Mouse (Mus musculus) lung, postnatal 10 days (tissue): ENCODE results near the gene Mapk10.

Experiments used
- DNase-seq: peaks from one replicate; pipeline ENCODE4 v3.0.0; 2021

The Mapk10 gene

DNA sequence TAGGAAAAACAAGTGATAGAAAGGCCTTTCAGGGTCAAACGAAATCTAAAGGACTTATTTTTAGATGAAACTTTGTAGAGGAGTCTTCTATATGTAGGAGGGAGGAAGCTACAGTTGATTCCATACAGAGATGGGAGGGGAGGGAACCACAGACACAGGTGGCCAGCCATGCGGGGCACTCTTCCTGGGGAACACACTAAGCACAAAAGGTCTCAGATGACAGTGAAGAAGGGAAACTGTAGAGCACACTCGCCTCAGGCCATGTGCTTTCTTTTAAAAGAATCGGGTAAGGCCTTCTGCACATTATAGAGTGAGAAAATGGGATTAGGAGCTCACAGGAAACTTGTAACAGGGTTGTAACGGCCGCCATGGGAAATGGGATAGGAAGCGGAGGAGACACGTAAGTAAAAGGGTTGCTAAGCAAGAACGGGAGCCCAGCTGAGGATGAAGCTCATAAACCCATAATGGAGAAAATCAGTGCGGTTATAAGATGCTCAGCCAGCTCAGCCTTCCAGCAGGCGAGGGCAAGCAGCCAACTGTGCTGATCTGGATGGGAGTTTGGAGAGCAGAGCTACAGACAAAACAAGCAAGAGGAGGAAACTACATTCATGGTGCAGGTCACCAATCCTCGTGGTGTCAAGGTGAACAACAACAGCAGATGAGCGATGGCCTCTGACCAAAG is 182.1 kb downstream of the Mapk10 start:
- peak; percentile 22 for DNase-seq

DNA sequence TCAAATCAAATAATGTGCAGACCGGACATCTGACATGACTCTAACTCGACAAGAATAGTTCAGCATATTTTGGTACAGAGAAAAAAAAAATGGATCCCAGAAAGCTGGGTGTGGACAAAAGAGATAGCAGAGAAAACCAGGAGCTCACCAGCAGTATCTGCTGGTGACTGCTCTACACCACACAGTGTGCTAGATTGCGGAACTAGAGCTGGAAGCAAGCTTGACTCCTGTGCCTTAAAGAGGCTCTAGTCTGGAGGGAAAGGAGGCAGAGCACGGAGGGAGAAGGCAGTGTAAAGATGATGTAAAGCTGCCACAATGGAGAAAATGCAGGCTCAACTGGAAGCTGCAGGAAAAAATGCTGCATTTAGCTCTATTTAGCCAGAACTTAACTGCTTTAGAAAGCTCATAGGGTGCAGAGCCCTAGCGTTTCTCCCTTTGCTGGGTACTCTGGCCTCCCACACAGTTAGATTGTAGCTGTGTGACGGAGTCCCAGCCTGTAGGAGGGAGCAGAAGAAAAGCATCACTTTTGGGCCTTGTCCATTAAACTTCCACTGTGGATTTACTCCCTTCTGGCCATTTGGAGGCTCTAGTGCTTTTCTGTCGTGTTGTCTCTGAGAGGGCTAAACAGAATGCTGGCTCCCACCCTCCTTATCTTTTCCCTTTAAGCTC is 188.5 kb downstream of the Mapk10 start:
- DNase-seq, result no peak

DNA sequence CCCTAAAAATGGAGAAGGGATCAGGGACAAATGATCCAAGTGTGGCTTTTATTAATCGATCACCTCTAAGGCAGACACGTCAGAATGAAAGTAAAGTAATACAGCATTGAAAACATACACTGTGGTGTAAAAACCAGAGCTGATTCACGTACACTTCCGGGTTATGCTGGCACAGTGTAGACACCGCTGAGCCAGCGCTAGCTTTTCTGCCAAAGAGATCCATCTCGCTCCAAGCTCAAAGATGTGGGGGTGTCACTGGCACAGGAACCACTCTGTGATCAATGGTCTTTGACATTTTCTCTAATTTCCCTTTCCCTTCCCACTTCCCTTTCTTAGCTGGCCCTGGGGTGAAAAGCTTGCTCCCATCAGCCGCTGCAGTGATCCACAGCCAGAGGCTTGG is 189.7 kb downstream of the Mapk10 start:
- no peak for DNase-seq

DNA sequence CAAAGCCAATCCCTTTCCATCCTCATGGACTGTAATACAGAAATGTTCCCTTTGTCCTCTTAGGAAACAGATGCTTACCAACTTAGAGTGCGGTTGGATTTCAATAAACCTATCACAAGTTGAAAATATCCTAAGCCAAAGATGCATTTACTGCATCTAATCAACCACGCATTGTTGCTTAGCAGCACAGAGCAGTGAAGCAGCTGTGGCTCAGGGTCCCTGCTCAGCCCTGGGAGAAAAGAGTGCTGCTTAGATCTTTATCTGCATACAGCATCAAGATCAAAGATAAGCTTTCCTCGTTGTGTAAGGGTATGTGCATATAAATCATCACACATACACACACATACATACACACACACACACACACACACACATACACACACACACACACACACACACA is 190.2 kb downstream of the Mapk10 start:
- no peak for DNase-seq

DNA sequence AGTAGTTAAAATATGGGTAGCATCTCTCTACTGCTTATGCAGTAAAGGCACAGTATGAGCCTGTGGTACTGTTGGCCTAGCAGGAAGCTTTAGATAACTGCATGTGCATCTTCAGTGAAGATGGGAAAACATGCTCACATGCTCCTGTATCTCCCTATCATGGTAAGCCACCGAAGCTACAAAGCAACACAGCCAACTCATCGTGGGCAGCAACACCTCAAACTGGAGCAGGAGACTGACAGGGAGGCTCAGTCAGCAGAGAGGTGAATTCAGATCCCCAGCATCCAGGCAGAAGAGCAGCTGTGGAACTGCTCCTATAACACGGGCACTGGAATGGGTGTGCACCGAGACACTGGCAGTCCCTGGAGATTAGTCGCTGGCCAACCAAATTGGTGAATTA is 191.0 kb downstream of the Mapk10 start:
- DNase-seq, result no peak

DNA sequence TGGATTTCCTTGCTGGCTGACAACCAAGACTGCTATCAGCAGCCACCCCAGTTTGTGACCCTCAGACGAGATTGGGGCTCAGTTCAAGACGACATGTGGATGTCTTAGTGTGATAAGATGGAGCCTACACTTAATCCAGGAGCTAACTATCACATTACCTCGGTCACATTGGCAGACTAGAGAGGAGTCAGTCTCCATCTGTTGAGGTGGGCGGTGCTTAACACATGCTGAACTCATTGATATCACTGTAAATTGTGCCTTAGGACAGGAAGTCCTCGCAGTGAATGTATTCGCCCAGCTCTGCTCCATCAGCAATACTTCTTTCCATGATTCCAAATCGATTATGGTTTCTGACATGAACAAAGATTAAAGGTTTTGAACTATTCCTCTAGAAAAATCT is 193.5 kb downstream of the Mapk10 start:
- no peak for DNase-seq

DNA sequence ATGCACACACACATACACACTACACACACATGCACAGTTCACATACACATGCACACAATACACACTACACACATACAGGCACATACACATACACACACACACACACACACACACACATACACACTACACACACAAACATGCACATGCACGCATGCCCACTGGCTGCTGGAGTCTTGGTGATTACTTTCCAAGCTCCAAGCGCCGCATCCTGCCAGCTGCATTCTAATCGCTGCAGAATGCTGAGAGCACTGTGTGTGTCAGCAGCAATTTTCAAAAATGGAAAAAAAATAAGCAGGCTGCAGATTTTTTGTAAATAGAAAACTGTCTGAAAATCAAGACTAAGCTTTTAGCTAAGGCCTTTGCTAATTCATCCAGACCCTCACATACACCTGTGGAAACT is 196.8 kb downstream of the Mapk10 start:
- DNase-seq, result no peak

DNA sequence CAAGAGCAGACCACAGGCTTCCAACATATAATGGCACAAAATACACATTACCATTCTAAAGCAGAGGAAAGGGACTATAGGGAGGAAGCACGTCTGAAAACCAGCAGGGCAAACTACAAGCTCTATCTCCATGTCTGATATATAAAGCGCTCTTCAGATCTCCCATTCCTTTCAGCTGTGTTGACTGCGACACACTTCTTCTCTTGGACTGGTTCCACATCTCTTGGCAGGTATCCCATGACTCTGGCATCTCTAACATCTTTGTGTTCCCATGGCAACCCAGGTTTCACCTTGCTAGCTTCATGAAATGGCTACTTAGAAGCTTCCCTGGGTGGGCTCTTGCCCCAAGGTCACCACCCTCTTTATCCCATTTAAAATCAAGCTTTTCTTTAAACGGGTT is 202.2 kb downstream of the Mapk10 start:
- DNase-seq, result no peak

DNA sequence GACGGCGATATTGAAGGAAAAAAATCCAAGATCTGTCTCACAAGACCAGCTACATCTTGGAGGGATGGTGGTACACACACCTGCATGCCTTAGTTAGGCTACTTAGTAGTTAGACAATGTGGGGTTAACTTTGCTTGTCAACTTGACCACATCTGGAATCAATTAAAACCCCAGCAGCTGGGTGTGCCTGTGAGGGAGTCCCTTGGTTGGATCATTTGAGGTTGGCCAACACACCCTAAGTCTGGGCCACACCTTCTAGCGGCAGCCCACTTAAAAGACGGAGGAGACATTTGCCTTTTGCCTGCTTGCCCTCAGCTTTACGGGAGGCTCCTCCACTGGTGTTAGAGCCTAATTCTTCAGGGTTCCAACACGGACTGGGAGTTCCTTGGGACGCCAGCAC is 209.0 kb downstream of the Mapk10 start:
- DNase-seq, result no peak

DNA sequence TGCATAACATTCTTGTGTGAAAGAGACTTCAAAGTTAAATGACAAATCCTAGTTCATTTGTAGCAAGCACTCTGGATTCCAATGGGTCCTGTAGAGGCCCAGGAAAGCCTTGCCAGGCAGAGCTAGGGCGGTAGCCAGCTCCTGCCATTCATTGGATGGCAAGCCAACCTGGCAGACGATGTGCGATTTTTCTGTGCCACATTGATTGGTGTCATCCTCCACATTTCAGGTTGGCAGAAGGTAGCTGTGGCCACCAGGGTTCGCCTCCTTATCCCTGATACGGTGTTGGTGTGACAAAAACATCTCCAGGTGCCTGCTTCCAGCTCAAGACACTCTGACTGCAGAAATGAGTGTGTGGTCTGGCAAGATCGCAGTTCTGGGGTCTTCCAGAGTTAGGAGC is 210.6 kb downstream of the Mapk10 start:
- no peak for DNase-seq

DNA sequence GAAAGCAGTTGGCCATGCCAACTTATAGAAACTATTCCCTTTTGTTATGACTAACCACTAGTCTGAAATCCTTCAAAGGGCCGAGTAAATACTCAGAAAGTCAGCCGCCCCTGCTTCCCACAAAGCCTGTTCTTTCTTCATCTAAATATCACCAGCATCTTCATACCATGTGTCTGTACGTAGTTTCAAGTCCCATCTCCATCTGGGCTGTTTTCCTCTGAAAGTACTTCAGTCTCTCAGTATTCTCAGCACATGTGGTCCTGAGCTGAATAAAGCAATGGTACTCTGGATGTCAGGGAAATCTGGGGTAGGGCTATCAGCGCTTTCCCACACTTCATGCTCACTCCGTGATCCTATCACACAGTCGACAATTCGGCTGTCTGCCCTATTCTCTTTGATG is 212.6 kb downstream of the Mapk10 start:
- no peak for DNase-seq

DNA sequence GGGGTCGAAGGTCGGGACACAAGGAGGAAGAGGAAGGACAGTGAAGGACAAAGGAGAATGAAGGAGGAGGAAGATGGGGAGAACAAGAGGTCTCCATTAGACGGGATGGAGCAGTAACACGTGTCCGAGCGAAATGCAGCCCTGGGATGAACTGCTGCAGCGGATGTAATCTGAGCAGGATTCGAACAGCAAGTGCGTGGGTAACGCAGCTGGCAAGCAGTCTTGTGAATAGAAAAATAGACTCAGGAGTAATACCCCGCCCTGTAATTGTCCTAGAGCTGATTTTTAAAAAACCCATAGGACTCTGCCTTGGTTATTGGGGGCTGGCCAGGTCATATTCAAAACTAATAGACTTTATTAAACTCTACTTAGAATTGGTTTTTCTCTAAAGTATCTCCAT is 213.2 kb downstream of the Mapk10 start:
- no peak for DNase-seq

DNA sequence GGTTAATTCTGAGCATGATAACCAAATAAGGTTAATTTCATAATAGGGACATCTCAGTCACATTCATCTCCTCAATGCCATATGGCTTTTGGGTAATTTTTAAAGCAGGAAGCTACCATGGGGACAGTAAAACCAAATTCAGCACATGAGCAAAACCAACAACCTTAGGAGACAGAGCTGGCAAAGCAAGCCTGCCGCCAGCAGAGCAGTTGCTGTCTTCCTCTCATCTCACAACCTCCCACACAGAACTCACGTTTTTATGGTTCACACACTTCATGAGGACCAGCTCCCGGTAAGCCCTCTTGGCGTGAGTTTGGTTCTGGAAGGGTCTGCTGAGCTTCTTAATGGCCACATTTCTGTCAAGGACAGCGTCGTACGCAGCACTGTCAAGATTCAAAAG is 214.8 kb downstream of the Mapk10 start:
- no peak for DNase-seq

DNA sequence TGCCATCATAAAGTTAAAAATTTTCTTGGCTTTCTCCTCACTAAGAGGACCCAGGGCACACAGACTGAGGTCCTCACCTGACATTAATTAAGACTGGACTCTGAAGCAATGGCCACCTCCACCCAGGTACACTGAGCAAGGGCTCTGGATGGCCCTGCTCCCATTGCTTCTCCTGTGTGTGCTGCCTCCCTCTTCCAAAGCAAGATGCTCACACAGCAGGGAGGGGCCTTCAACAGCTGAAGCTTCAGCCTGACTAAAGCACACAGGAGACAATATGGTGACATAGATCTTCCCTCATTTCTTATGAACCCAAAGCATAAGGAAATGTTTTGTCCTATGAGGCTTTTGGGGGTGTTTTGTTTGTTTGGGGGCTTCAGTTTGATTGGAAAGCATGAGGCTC is 215.2 kb downstream of the Mapk10 start:
- DNase-seq, result no peak

DNA sequence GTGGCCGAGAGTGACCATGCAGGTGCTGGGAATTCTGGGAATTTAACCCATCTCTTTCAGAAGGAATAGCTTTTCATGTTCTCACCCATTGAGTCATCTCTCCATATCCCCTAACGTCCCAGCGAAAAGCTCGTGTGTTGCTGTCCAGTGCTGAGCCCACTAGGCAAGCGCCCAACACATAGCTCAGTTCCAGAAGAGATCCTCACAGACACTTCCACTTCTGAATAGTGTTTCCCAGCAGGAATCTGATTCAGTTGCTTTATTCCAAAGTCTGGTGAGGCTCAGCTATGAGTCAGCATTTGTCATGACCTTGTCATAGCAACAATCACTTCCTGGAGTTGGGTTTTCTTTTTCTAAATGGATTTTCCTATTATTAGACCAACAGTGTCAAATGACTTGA is 217.2 kb downstream of the Mapk10 start:
- peak; percentile 29 for DNase-seq

DNA sequence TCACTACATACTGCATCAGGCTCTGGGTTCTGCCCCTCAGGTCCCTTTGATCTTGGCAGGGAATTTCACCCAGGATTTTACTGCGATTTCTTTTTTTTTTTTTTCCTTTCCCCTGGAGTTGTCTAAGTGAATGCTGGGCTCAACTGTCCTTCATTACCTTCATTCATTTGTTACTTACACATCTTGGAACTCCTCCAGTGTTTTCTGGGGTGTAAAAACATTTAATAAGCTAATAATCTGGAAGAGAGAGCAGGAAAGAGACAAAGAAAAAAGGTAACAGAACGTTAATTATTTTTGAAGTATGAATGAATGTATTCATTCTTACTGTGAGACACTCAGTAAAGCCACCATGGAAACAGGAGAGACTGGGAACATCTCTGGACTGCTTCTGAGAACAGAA is 219.4 kb downstream of the Mapk10 start:
- DNase-seq, result no peak

DNA sequence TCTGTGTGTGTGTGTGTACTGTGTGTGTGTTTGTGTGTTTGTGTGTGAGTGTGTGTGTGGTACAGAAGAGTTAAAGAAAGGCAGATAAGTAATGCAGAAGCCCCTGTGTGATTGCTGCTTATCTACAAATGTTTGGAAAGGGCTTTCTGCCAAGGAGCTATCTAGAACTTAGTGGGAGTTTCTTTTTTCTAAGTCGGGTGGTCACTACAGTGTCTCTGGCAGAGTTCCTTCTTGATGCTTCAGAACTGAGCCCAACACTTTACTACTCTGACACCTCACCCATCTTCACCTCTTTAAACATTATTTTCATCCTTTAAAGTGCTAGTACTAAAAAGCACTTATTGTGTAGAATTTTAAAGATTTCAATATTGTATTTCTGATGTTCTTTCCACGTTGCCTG is 232.8 kb downstream of the Mapk10 start:
- no peak for DNase-seq

DNA sequence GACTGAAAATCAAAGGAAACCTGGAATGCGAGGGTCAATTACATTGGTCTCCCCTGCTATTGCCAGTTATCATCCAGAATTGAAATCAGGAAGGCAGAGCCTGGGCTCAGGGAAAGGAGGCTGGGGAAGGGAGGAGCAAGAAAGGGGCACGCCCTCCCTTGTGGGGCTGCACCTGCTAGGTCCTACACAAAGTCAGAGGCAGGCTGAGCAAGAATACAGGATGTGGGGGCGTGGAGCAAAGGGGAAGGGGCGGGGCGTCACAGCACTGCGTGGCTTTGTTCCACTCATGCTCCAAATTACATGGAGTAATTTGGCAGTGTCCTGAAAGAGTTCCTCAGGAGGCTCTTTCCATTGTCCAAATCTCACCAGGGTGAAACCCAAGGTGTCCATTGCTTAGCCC is 234.0 kb downstream of the Mapk10 start:
- peak; percentile 3 for DNase-seq

DNA sequence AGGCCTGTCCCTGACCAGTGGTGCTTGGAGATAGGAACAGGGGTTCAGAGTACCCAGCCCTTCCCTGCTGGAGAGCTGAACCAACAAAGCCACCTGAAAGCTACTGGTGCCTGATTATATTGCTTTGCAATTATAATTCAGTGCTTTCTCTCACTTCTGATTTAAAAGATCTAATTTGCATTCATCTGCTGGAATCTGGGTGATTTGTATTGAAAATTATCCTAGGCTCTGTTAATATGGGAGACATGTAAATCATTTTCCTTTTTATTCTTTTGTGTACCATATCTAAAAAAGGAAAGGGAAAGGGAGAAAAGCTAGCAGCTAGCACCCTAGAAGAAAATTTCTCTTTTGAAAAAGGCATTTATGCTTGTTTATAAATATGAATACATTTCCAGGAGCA is 234.6 kb downstream of the Mapk10 start:
- DNase-seq, result no peak

DNA sequence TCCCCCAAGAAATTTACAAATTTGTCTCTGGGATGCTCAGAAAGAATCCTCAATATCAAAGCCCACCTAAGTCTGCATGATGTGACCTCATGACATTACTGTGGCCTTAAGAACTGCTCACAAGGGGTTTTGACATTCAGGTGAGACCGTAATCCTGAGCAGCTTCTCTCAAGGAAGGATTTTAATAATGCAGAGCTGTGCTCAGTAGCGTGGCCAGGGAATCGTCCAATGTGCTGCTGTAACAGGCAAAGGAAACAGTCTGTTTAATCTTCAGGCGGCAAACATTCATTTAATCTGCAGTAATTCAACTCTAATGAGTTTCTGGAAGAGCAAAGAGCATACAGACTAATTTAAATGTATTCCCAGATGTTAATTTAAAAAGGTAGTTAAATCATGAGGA is 236.7 kb downstream of the Mapk10 start:
- DNase-seq, result no peak

DNA sequence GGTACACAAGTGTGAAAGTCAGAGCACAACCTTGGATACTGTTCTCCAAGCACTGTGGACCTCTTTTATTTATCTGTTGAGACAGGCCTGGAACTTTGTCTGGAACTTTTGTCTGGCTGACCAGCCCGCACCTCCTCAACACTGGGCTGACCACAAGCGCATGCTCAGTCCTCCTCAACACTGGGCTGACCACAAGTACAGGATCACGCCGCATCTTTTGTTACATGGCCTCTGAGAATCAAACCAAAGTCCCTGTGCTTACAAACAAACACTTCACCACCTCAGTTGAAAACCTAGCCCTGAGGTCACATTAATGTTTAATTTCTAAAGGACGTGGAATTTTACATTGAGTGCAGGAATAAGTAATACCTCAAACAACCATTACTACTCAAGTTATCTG is 246.7 kb downstream of the Mapk10 start:
- no peak for DNase-seq

DNA sequence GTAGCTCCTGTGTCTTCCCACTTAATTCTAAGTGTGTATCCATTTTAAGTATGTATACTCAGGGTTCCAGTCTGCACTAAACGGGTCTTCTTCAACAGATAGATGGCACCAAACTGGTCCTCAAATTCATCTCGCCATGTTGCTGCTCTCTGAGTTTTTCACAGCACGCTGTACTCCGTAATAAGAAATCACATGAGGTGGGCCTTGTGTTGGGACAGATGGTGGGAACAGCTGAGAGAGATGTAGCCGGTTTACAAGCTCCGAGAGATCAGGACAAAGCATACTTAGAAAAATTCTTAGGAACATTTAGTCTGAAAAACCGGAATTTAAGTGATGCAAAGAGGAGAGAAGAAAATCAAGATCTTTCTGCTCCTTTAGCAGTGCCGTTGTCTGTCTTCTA is 257.7 kb downstream of the Mapk10 start:
- no peak for DNase-seq

DNA sequence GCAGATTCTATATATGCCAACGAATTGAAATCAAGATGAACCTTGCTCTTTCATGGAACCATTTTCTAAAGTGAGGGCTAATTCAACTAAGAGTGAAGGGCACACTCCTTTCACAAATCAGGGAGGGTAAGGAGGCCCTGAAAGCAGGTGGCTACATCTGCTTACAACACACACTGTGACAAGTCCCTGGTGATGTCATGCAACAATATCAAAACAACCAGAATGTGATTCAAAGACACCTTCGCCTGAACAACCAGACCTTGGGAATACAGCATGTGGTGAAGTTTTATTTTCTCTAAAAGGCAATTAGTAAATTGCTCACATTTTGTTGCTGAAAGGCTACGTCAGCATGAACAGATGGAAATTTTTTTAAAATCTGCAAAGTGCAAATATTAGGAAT is 258.2 kb downstream of the Mapk10 start:
- no peak for DNase-seq

DNA sequence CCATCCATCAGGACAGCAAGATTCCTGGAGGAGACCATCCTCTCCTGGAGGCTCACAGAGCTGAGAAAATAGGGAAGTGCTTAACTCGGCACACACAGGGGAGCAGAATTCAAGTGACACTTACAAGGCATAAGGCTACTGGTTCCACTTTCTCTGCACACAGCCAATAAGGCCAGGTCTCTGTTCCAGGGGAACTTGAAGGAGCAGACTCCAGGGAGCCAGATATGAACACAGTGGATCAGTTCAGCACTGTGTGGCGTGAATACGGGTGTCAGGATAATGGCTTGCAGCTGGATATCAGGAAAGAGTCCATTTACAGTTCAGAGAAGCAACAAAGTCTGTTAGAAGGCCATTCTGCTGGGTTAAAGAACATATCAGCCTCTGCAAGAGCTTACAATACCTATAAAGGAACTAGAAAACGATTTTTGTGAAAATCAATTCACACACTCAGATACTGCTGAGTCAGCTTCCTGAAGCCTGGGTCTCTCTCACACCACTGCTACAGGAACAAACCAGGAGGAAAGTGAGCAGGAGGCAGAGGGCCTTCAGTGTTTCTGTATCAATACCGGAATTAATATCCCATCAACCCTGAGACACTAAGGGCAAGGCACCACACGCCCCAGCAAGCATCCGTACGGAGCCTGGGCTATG is 263.9 kb downstream of the Mapk10 start:
- DNase-seq, result no peak

DNA sequence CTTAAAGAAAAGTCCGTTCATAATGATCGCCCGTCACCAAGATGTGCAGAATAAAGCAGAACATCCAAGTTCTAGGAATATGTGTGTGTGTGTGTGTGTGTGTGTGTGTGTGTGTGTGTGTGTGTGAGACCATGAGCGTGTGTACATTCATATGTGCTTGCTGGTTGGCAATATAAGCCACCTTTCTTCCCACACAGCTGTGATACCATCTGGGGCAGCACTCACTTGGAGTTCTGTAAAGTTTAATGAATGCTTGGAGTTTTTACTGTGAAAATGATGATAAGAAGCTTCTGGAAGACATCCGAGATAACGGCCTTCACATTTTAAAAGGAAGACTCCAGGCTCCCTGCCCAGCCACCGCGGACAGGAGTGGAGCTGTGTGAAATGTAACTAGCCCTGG is 264.5 kb downstream of the Mapk10 start:
- no peak for DNase-seq
